9 mouse cellular contexts compared by ENCODE assay signal in genomic region chr9:102722750-102723149, GRCm38 (mm10). TPM values are rescaled to one million over a fixed set of nuclear protein-coding genes. Genes with fewer than 3 reads are reported as not detected.
DNase-seq lines count a peak whose midpoint lies in the region; ATAC-seq lines count a peak whose summit lies in the region.
"Had no signal": no experiment of that assay in that cellular context is flagged by ENCODE, and none has a peak within 500 bp of the region (broad histone marks: within the 10 kb centered on the region; RNA-seq: fewer than 3 reads in every experiment).

No protein-coding gene starts in this region.

- H3K36me3 ChIP-seq in heart, embryonic 14.5 days (ENCODE audit: control insufficient read depth, insufficient read depth, low read length), result peaks cover 75% of the 10 kb centered on the region
- peaks cover 74% of the 10 kb centered on the region for H3K36me3 ChIP-seq in embryonic facial prominence, embryonic 12.5 days
- H3K36me3 ChIP-seq in hindbrain, embryonic 14.5 days (replicated peaks; ENCODE audit: control insufficient read depth, insufficient read depth), result peaks cover 78% of the 10 kb centered on the region
- H3K36me3 ChIP-seq in midbrain, embryonic 13.5 days, result peaks cover 78% of the 10 kb centered on the region

- H3K27me3 ChIP-seq in heart, embryonic 14.5 days (ENCODE audit: control insufficient read depth, insufficient read depth, low read length), result no peaks in the 10 kb centered on the region
- H3K27me3 ChIP-seq in embryonic facial prominence, embryonic 12.5 days, result no peaks in the 10 kb centered on the region
- no peaks in the 10 kb centered on the region for H3K27me3 ChIP-seq in hindbrain, embryonic 14.5 days (ENCODE audit: control insufficient read depth, insufficient read depth, low read length)
- no peaks in the 10 kb centered on the region for H3K27me3 ChIP-seq in midbrain, embryonic 13.5 days

- no peaks in the 10 kb centered on the region for H3K9me3 ChIP-seq in heart, embryonic 14.5 days (ENCODE audit: control insufficient read depth, low read length)
- H3K9me3 ChIP-seq in embryonic facial prominence, embryonic 12.5 days, result no peaks in the 10 kb centered on the region
- H3K9me3 ChIP-seq in hindbrain, embryonic 14.5 days (ENCODE audit: control insufficient read depth, low read length), result no peaks in the 10 kb centered on the region
- H3K9me3 ChIP-seq in midbrain, embryonic 13.5 days, result no peaks in the 10 kb centered on the region

- H3K4me3 ChIP-seq in heart, embryonic 14.5 days (ENCODE audit: control insufficient read depth in 1 of 2, insufficient read depth in 1 of 2, low read depth in 1 of 2, low read length in 2 of 2), result peak overlapping the region in 1 of 2 experiments; percentile 97; a peak in 1 of 4 replicates
- H3K4me3 ChIP-seq in embryonic facial prominence, embryonic 12.5 days, result 0 out of 2 replicates have a peak overlapping the region, but pooled peaks have one; percentile 87
- H3K4me3 ChIP-seq in hindbrain, embryonic 14.5 days (replicated peaks; ENCODE audit: low read length), result peak overlapping the region; percentile 84
- peak overlapping the region; percentile 93 for H3K4me3 ChIP-seq in midbrain, embryonic 13.5 days (replicated peaks)

- DNase-seq in heart, adult 8-10 months (ENCODE audit: low spot score), result no peak
- no peak for DNase-seq in hindbrain, embryonic 14.5 days (ENCODE audit: low spot score)
- DNase-seq in cerebellum, postnatal 36 days, result no peak
- DNase-seq in cerebellum, adult 8-10 months, result no peak
- no peak for DNase-seq in cerebellum, adult 9-11 months
- DNase-seq: thymus, postnatal 14 days had no signal

- H3K4me1 ChIP-seq in heart, embryonic 14.5 days (ENCODE audit: control insufficient read depth in 2 of 2, insufficient read depth in 2 of 2, low read length in 2 of 2), result peaks cover 60 to 80% of the 10 kb centered on the region in 2 experiments
- peaks cover 81% of the 10 kb centered on the region for H3K4me1 ChIP-seq in embryonic facial prominence, embryonic 12.5 days
- H3K4me1 ChIP-seq in hindbrain, embryonic 14.5 days (replicated peaks; ENCODE audit: control insufficient read depth, insufficient read depth, low read length), result peaks cover 76% of the 10 kb centered on the region
- H3K4me1 ChIP-seq in midbrain, embryonic 13.5 days (replicated peaks), result peaks cover 82% of the 10 kb centered on the region

- ATAC-seq in heart, embryonic 14.5 days (ENCODE audit: insufficient number of reproducible peaks, insufficient read depth, low FRiP score, low read depth), result no peak
- no peak for ATAC-seq in embryonic facial prominence, embryonic 12.5 days (ENCODE audit: insufficient number of reproducible peaks, insufficient read depth, low FRiP score, low TSS enrichment)
- ATAC-seq in hindbrain, embryonic 14.5 days (ENCODE audit: low FRiP score), result no peak
- ATAC-seq in midbrain, embryonic 13.5 days, result no peak

- peak overlapping the region; percentile 84 for H3K4me2 ChIP-seq in heart, embryonic 14.5 days (ENCODE audit: low read length)
- H3K4me2 ChIP-seq in embryonic facial prominence, embryonic 12.5 days (replicated peaks), result peak overlapping the region; percentile 88
- peak overlapping the region; percentile 97 for H3K4me2 ChIP-seq in hindbrain, embryonic 14.5 days (replicated peaks)
- peak overlapping the region; percentile 97 for H3K4me2 ChIP-seq in midbrain, embryonic 13.5 days (replicated peaks)

- H3K27ac ChIP-seq in heart, embryonic 14.5 days (replicated peaks in 1 of 2; ENCODE audit: control insufficient read depth in 1 of 2, insufficient read depth in 1 of 2, low read depth in 2 of 2, low read length in 2 of 2), result peak overlapping the region; percentile 41 to 100
- H3K27ac ChIP-seq in embryonic facial prominence, embryonic 12.5 days, result peak overlapping the region; percentile 88; the same call in 1 of the 2 replicates
- peak overlapping the region; percentile 38; the same call in 1 of the 2 replicates for H3K27ac ChIP-seq in hindbrain, embryonic 14.5 days
- H3K27ac ChIP-seq in midbrain, embryonic 13.5 days, result peak overlapping the region; percentile 73

- peak overlapping the region; percentile 100 for H3K9ac ChIP-seq in heart, embryonic 14.5 days (ENCODE audit: low read length)
- 0 out of 2 replicates have a peak overlapping the region, but pooled peaks have one; percentile 21 for H3K9ac ChIP-seq in embryonic facial prominence, embryonic 12.5 days
- peak overlapping the region; percentile 96 for H3K9ac ChIP-seq in hindbrain, embryonic 14.5 days
- peak overlapping the region; percentile 100 for H3K9ac ChIP-seq in midbrain, embryonic 13.5 days (replicated peaks)

- WGBS in heart, embryonic 14.5 days, result 72% methylated on average over 4 of the region's 4 CpGs
- WGBS in embryonic facial prominence, embryonic 12.5 days, result 76% methylated on average over 4 of the region's 4 CpGs
- WGBS in hindbrain, embryonic 14.5 days, result 80% methylated on average over 4 of the region's 4 CpGs
- 87% methylated on average over 4 of the region's 4 CpGs for WGBS in midbrain, embryonic 13.5 days

RNA-seq across cellular contexts. Expression of gene Amotl2, which starts 6.3 kb away (rescaled TPM):
- 33.5 and 36.3 TPM in 2 replicates for polyA plus RNA-seq in heart, embryonic 14.5 days (2014; fragmentation: Nextera tagmentation; extraction: Ambion mirVana)
- total RNA-seq in heart, adult 8-10 months (2022), result 10 to 100 TPM; 56.7 to 80.1 (median 58.6) TPM
- 79.5 and 80.6 TPM in 2 replicates for polyA plus RNA-seq in embryonic facial prominence, embryonic 12.5 days (2016; fragmentation: Nextera tagmentation; extraction: Ambion mirVana)
- polyA plus RNA-seq in hindbrain, embryonic 14.5 days (2014; fragmentation: Nextera tagmentation; extraction: Ambion mirVana), result 54.1 and 56.8 TPM in 2 replicates
- polyA plus RNA-seq in midbrain, embryonic 13.5 days (2015; fragmentation: Nextera tagmentation; extraction: Ambion mirVana), result 65.0 and 80.6 TPM in 2 replicates

Comparison
In these comparisons a context has a peak if more than half of its experiments do, and no peak if none do; other contexts are left out.
1. H3K27ac ChIP-seq: peak in every context shown above with its lines; median percentile 88 in embryonic facial prominence, embryonic 12.5 days; 73 in midbrain, embryonic 13.5 days; 70 in heart, embryonic 14.5 days; 38 in hindbrain, embryonic 14.5 days.
2. H3K9ac ChIP-seq: peak in every context shown above with its lines; median percentile 100 in heart, embryonic 14.5 days; 100 in midbrain, embryonic 13.5 days; 96 in hindbrain, embryonic 14.5 days; 21 in embryonic facial prominence, embryonic 12.5 days.